Mouse (Mus musculus): ENCODE results near the gene Phldb2. TPM values are rescaled to one million over a fixed set of nuclear protein-coding genes. Genes with fewer than 3 reads are reported as not detected.

Gene Phldb2
- total and polyA plus RNA-seq, 3 experiments: 0.55 TPM; not detected in 2

GRCm38 (mm10) chr16:45713878-45714277 is 239.5 kb downstream of the Phldb2 start:
- no peak for DNase-seq (ENCODE audit: low spot score)
- H3K27me3 ChIP-seq (ENCODE audit: insufficient read depth, low read length): peaks cover 8% of the 10 kb centered on the region; the same call in 1 of the 2 replicates
- H3K4me3 ChIP-seq (ENCODE audit: low read depth, low read length): no peak overlapping the region
- no peaks in the 10 kb centered on the region for H3K9me3 ChIP-seq (replicated peaks)
- TF ChIP-seq POLR2AphosphoS5 (IDR thresholded peaks at IDR 0.05; ENCODE audit: insufficient replicate concordance, low read depth, low read length) (no peak), TAL1 (conservative IDR thresholded peaks at IDR 0.05; ENCODE audit: low read depth, low read length) (no peak), GATA1 (IDR thresholded peaks at IDR 0.05; ENCODE audit: borderline replicate concordance, low read length) (no peak), CTCF (IDR thresholded peaks at IDR 0.05; ENCODE audit: low read depth, low read length) (no peak), GATA2 (IDR thresholded peaks at IDR 0.05; ENCODE audit: borderline replicate concordance, low read depth, low read length) (no peak)
- H3K4me1 ChIP-seq (ENCODE audit: insufficient read depth, low read depth, low read length): no peaks in the 10 kb centered on the region
- no peaks in the 10 kb centered on the region for H3K36me3 ChIP-seq (replicated peaks)
- no peak for ATAC-seq (ENCODE audit: extremely low read depth, insufficient number of reproducible peaks, low FRiP score, poor library complexity, severe bottlenecking)

GRCm38 (mm10) chr16:45713261-45713660 is 240.1 kb downstream of the Phldb2 start:
- DNase-seq (ENCODE audit: low spot score) (no peak), ATAC-seq (ENCODE audit: extremely low read depth, insufficient number of reproducible peaks, low FRiP score, poor library complexity, severe bottlenecking) (no peak)
- Histone ChIP-seq H3K27me3 (ENCODE audit: insufficient read depth, low read length) (peaks cover 4% of the 10 kb centered on the region; the same call in 1 of the 2 replicates), H3K9me3 (replicated peaks) (no peaks in the 10 kb centered on the region), H3K4me3 (ENCODE audit: low read depth, low read length) (no peak overlapping the region), H3K36me3 (replicated peaks) (no peaks in the 10 kb centered on the region), H3K4me1 (ENCODE audit: insufficient read depth, low read depth, low read length) (no peaks in the 10 kb centered on the region)
- no peak for TF ChIP-seq GATA1 (IDR thresholded peaks at IDR 0.05; ENCODE audit: borderline replicate concordance, low read length)
- TF ChIP-seq CTCF (IDR thresholded peaks at IDR 0.05; ENCODE audit: low read depth, low read length): no peak
- no peak for TF ChIP-seq POLR2AphosphoS5 (IDR thresholded peaks at IDR 0.05; ENCODE audit: insufficient replicate concordance, low read depth, low read length)
- no peak for TF ChIP-seq GATA2 (IDR thresholded peaks at IDR 0.05; ENCODE audit: borderline replicate concordance, low read depth, low read length)
- no peak for TF ChIP-seq TAL1 (conservative IDR thresholded peaks at IDR 0.05; ENCODE audit: low read depth, low read length)

- ATAC-seq (ENCODE audit: extremely low read depth, insufficient number of reproducible peaks, low FRiP score, poor library complexity, severe bottlenecking): no peak
- no peak for DNase-seq (ENCODE audit: low spot score)
- peaks cover 4% of the 10 kb centered on the region; the same call in 1 of the 2 replicates for H3K27me3 ChIP-seq (ENCODE audit: insufficient read depth, low read length)
- TF ChIP-seq GATA1 (IDR thresholded peaks at IDR 0.05; ENCODE audit: borderline replicate concordance, low read length) (no peak), POLR2AphosphoS5 (IDR thresholded peaks at IDR 0.05; ENCODE audit: insufficient replicate concordance, low read depth, low read length) (no peak), GATA2 (IDR thresholded peaks at IDR 0.05; ENCODE audit: borderline replicate concordance, low read depth, low read length) (no peak), CTCF (IDR thresholded peaks at IDR 0.05; ENCODE audit: low read depth, low read length) (no peak), TAL1 (conservative IDR thresholded peaks at IDR 0.05; ENCODE audit: low read depth, low read length) (no peak)
- no peak overlapping the region for H3K4me3 ChIP-seq (ENCODE audit: low read depth, low read length)
- H3K4me1 ChIP-seq (ENCODE audit: insufficient read depth, low read depth, low read length): no peaks in the 10 kb centered on the region
- no peaks in the 10 kb centered on the region for H3K9me3 ChIP-seq (replicated peaks)
- no peaks in the 10 kb centered on the region for H3K36me3 ChIP-seq (replicated peaks)
Measured at GRCm38 (mm10) chr16:45711263-45711662, 242.1 kb downstream of the Phldb2 start.

- Histone ChIP-seq H3K9me3 (replicated peaks) (no peaks in the 10 kb centered on the region), H3K4me3 (ENCODE audit: low read depth, low read length) (no peak overlapping the region), H3K27me3 (ENCODE audit: insufficient read depth, low read length) (no peaks in the 10 kb centered on the region), H3K36me3 (replicated peaks) (no peaks in the 10 kb centered on the region), H3K4me1 (ENCODE audit: insufficient read depth, low read depth, low read length) (no peaks in the 10 kb centered on the region)
- ATAC-seq (ENCODE audit: extremely low read depth, insufficient number of reproducible peaks, low FRiP score, poor library complexity, severe bottlenecking): no peak
- TF ChIP-seq POLR2AphosphoS5 (IDR thresholded peaks at IDR 0.05; ENCODE audit: insufficient replicate concordance, low read depth, low read length): no peak
- TF ChIP-seq GATA1 (IDR thresholded peaks at IDR 0.05; ENCODE audit: borderline replicate concordance, low read length): no peak
- TF ChIP-seq CTCF (IDR thresholded peaks at IDR 0.05; ENCODE audit: low read depth, low read length): no peak
- no peak for TF ChIP-seq TAL1 (conservative IDR thresholded peaks at IDR 0.05; ENCODE audit: low read depth, low read length)
- TF ChIP-seq GATA2 (IDR thresholded peaks at IDR 0.05; ENCODE audit: borderline replicate concordance, low read depth, low read length): no peak
- no peak for DNase-seq (ENCODE audit: low spot score)
Measured at GRCm38 (mm10) chr16:45699301-45699700, 254.1 kb downstream of the Phldb2 start.

- H3K4me1 ChIP-seq (ENCODE audit: insufficient read depth, low read depth, low read length): no peaks in the 10 kb centered on the region
- no peak for TF ChIP-seq GATA2 (IDR thresholded peaks at IDR 0.05; ENCODE audit: borderline replicate concordance, low read depth, low read length)
- no peak for TF ChIP-seq CTCF (IDR thresholded peaks at IDR 0.05; ENCODE audit: low read depth, low read length)
- no peak for TF ChIP-seq TAL1 (conservative IDR thresholded peaks at IDR 0.05; ENCODE audit: low read depth, low read length)
- TF ChIP-seq POLR2AphosphoS5 (IDR thresholded peaks at IDR 0.05; ENCODE audit: insufficient replicate concordance, low read depth, low read length): no peak
- TF ChIP-seq GATA1 (IDR thresholded peaks at IDR 0.05; ENCODE audit: borderline replicate concordance, low read length): no peak
- DNase-seq (ENCODE audit: low spot score): no peak
Measured at GRCm38 (mm10) chr16:45697996-45698395, 255.4 kb downstream of the Phldb2 start.

More at GRCm38 (mm10) chr16:45697996-45698395, 255.4 kb downstream of the Phldb2 start:
- ATAC-seq (ENCODE audit: extremely low read depth, insufficient number of reproducible peaks, low FRiP score, poor library complexity, severe bottlenecking): no peak
- no peaks in the 10 kb centered on the region for H3K9me3 ChIP-seq (replicated peaks)
- no peaks in the 10 kb centered on the region for H3K27me3 ChIP-seq (ENCODE audit: insufficient read depth, low read length)
- no peaks in the 10 kb centered on the region for H3K36me3 ChIP-seq (replicated peaks)
- no peak overlapping the region for H3K4me3 ChIP-seq (ENCODE audit: low read depth, low read length)

Other genes starting within 250 kb of the Phldb2 start
- not detected in 2 replicates for gene Tagln3, start 229.0 kb downstream of the Phldb2 start, total RNA-seq (2014; fragmentation: Nextera tagmentation)
- gene Tagln3, start 229.0 kb downstream of the Phldb2 start, total RNA-seq (2017): not detected in 2 replicates
- gene Tagln3, start 229.0 kb downstream of the Phldb2 start, polyA plus RNA-seq (2012): not detected in 2 replicates
- gene Abhd10, start 210.6 kb downstream of the Phldb2 start, total RNA-seq (2014; fragmentation: Nextera tagmentation): 15.4 and 23.9 TPM in 2 replicates
- 16.3 and 17.0 TPM in 2 replicates for gene Abhd10, start 210.6 kb downstream of the Phldb2 start, total RNA-seq (2017)
- 4.0 and 4.8 TPM in 2 replicates for gene Abhd10, start 210.6 kb downstream of the Phldb2 start, polyA plus RNA-seq (2012)
- gene Plcxd2, start 56.6 kb upstream of the Phldb2 start, total RNA-seq (2014; fragmentation: Nextera tagmentation): not detected in 2 replicates
- 0.06 and 0.11 TPM in 2 replicates for gene Plcxd2, start 56.6 kb upstream of the Phldb2 start, total RNA-seq (2017)
- not detected in 2 replicates for gene Plcxd2, start 56.6 kb upstream of the Phldb2 start, polyA plus RNA-seq (2012)
- not detected in 2 replicates for gene Cd96, start 166.7 kb upstream of the Phldb2 start, total RNA-seq (2014; fragmentation: Nextera tagmentation)
- gene Cd96, start 166.7 kb upstream of the Phldb2 start, total RNA-seq (2017): not detected in 2 replicates
- gene Cd96, start 166.7 kb upstream of the Phldb2 start, polyA plus RNA-seq (2012): not detected in 2 replicates
- gene Gm4737, start 201.5 kb upstream of the Phldb2 start, total RNA-seq (2014; fragmentation: Nextera tagmentation): 50.4 and 61.7 TPM in 2 replicates
- gene Gm4737, start 201.5 kb upstream of the Phldb2 start, total RNA-seq (2017): 101 and 111 TPM in 2 replicates
- gene Gm4737, start 201.5 kb upstream of the Phldb2 start, polyA plus RNA-seq (2012): 39.3 and 53.7 TPM in 2 replicates